Mouse (Mus musculus) MN1 (cell line): Measurements from ENCODE around the gene Tcf20.
"Not testable (repeated sequence)": the region's sequence is repeated elsewhere in the genome, so short reads cannot be mapped to it uniquely, and the experiment has no call there.

ENCODE experiments used
- DNase-seq: peaks from one replicate; pipeline ENCODE4 v3.0.0-alpha.2; 2016; ENCODE audit warnings: low spot score

Gene Tcf20

GRCm38 (mm10) chr15:82899676-82900301 is 87.9 kb downstream of the Tcf20 start:
- peak; percentile 91 for DNase-seq

DNA sequence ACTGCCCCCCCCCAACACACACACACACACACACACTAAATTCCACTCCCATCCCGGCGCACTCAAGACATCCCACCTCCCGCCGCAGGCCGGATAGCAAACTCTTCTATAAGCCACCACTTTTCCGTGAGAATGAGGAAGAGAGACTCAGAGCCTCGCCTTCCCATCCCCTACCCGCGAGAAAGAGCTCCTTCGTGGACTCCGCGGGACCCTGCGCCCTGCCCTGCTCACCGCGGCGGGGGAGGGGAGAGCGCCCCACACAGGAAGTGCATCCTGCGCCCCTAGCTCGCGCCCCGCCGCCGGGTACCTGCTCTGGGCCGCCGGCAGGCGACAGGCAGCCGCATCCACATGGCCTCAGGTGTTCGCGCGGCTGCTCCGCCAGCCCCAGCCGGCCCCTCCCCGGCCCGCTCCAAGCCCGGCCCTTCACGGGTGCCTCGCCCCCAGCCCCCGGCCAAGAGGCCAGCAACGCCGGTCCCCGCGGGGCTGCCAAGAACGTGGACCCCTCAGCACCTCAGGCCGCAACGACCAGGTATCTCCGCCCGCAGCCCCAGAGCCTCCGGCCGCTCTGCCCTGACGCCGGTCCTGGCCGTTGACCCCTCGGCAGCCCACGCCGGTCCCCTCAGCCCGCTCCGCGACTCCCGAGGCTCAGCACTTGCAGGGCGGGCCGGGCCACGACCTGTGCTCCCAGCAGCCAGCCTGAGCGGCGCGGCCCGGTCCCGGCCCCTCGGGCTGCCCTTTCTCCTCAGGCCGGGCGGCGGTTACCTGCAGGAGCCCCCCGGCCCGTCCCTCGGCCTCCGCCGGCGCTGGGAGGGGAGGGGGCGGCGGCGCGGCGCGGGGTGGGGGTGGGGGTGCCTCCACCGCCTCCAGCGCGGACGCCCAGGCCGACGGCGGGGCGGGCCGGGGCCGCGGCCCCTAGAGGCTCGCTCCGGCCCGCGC is 88.7 kb downstream of the Tcf20 start:
- peak; percentile 70 for DNase-seq

GRCm38 (mm10) chr15:82898141-82898739 is 89.4 kb downstream of the Tcf20 start:
- DNase-seq, result no peak

DNA sequence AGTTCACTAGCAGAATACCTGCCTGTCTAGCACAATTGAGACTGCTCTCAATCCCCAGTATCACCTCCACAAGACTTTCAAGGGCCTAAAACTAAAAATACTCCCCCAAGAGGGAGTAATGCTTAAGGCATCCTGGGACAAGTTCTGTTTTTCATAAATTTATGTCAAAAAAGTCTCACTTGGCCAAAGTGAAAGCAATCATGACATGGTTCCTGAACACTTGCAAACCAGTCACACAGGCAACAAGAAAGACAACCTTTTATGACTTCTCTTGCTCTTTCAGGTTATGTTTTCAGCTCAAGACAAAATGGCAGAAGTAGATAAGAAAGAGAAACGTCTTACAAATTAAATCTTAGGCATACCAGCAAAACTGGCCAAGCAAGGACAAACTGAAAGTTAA is 91.3 kb downstream of the Tcf20 start:
- no peak for DNase-seq

GRCm38 (mm10) chr15:82890470-82890869 is 97.2 kb downstream of the Tcf20 start:
- DNase-seq, result no peak

DNA sequence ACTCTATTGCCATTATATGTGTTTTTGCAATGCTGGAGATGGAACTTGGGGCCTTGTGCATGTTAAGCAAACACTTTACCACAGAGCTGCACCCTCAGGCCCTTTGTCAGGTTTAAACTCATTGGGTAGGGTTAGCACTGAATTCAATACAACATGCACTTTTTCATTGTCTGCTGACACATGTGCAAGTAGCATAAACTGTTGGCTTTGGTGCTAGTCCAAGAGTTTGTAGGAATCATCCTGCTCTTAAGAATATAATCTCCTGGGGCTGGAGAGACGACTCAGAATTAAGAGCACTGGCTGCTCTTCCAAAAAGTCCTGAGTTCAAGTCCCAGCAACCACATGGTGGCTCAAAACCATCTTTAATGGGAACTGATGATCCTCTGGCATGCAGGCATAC is 98.2 kb downstream of the Tcf20 start:
- no peak for DNase-seq

- no peak for DNase-seq
Measured at GRCm38 (mm10) chr15:82888466-82888865, 99.2 kb downstream of the Tcf20 start.

GRCm38 (mm10) chr15:82877309-82877708 is 110.4 kb downstream of the Tcf20 start:
- no peak for DNase-seq

GRCm38 (mm10) chr15:82876863-82877262 is 110.8 kb downstream of the Tcf20 start:
- DNase-seq, result no peak

- DNase-seq, result no peak
Measured at GRCm38 (mm10) chr15:82872037-82872436, 115.6 kb downstream of the Tcf20 start.

DNA sequence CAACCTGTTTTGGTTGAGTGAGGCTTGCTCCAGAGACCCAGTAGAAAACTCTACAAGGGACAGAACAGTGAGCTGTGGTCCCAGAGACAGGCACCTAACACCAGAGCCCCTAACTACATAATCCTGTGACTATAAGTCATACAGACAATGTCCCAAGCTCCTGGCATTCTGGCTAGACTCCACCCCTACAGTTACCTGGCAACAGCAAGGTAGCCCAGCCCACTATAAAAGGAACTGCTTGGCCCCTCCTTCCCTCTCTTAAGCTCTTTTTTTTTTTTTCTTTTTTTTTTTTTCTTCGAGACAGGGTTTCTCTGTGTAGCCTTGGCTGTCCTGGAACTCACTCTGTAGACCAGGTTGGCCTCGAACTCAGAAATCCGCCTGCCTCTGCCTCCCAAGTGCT is 121.4 kb downstream of the Tcf20 start:
- DNase-seq, result not testable (repeated sequence)

- no peak for DNase-seq
Measured at GRCm38 (mm10) chr15:82863674-82864073, 124.0 kb downstream of the Tcf20 start.

GRCm38 (mm10) chr15:82856652-82857378 is 130.9 kb downstream of the Tcf20 start:
- peak; percentile 74 for DNase-seq

GRCm38 (mm10) chr15:82856065-82856464 is 131.6 kb downstream of the Tcf20 start:
- no peak for DNase-seq

- DNase-seq, result no peak
Measured at GRCm38 (mm10) chr15:82839146-82839545, 148.5 kb downstream of the Tcf20 start.

DNA sequence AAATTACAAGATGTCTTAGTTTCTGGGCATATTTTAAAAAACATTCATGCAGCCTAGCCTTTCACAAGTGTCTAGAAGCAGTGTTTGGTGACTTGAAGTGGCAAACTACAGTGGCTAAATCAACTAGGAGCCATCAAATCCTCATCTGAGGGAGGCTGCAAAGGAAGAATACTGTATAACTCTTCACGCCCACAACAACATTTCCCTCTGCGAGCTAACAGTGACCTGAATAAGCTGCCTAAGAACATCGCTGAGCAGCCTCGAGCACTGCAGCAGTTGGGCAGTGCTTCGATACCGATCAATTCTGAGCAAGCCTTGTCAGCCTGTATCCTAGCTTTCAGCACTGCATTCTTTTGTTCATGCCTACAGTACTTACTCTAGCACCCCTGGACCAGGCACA is 157.8 kb downstream of the Tcf20 start:
- DNase-seq, result no peak

DNA sequence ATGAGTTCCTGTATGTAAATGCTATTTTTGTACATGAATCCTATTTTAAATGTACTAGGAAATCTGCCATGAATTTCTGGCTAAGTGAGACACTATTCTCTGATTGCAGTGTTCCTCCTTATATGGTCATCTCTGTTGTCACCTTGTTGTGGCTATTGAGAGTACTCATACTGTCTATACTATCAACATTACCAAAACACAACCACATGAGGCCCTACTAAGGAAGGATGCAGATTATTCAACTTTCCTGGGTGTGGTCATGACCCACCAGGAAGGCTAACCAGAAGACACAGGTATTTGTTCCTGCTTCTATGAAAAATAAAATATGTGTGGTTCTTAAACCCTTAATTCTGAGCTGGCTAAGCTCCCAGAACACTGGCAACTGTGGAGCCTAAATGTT is 161.8 kb downstream of the Tcf20 start:
- no peak for DNase-seq

- no peak for DNase-seq
Measured at GRCm38 (mm10) chr15:82822347-82822746, 165.3 kb downstream of the Tcf20 start.

DNA sequence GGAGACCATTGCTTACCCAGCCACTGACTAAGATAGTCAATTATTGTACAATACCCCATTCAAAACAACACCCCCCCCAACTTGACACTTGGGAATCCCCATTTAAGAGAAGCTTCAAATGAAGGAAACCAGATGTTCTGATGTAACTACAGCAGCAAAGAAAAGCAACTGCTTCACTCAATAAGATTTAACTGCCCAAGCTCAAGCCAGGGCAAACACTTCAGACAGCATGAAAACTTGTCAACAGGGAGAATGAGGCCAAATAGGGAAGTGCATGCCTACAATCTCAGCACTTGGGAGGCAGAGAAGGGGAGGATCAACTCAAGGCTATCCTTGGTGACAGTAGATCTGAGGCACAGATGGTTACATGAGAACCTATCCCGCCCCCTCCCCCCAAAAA is 166.0 kb downstream of the Tcf20 start:
- no peak for DNase-seq

DNA sequence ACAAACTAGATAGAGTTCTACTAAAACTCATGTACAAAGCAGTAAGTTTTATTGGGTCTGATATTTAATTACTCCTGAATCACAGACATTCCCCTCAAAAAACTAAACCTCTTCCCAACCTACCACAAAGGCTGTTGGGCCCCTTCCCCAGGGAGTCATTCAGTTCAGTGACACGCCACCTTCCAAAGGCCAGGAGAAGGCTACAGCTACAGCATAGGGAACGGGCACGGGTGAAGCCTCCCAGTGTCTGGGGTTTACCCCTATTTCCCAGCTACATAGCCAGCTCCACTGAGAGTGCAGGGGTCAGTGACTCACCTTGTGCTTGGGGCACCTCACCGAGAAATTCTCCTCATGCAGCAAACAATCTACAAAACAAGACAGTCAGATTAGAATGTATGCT is 172.4 kb downstream of the Tcf20 start:
- DNase-seq, result no peak

DNA sequence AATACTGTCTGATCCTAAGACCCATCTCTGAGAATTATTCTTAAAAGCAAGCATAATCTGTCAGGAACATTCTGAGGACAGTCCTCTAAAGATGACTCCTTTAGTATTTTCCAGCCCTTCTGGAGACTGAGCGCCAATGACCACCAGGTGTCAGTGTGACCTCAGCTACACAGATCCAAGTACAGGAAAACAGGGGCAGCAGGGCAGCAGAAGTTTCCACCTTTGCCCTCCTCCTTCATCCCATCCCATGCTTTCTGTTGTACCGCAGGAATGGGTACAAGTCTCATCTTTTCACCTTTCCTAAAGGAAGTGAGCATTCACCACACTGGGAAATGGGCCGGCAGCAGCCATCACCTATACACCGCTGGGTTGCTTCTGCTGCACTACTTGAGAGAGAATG is 172.9 kb downstream of the Tcf20 start:
- DNase-seq, result peak; percentile 78

GRCm38 (mm10) chr15:82814321-82814720 is 173.4 kb downstream of the Tcf20 start:
- no peak for DNase-seq
